Mouse (Mus musculus): ENCODE measurements around the gene Pik3c2a.

- TF ChIP-seq CTCF (IDR thresholded peaks at IDR 0.05; ENCODE audit: low read depth) (no peak), EP300 (IDR thresholded peaks at IDR 0.05; ENCODE audit: low read depth) (no peak)
Measured at GRCm38 (mm10) chr7:116475836-116476235, 32.6 kb upstream of the Pik3c2a start.

Data from liver, embryonic 14.5 days (tissue).